Mouse (Mus musculus): ENCODE results near the gene Gpr137.
"Not testable (repeated sequence)": the region's sequence is repeated elsewhere in the genome, so short reads cannot be mapped to it uniquely, and the experiment has no call there.

Gpr137 gene

GRCm38 (mm10) chr19:6942249-6942691, at the start of gene Gpr137:
Gene Gpr137, minus strand, starts transcription at chr19:6942480.
- DNase-seq: peak; percentile 96

GRCm38 (mm10) chr19:6991166-6991565, 48.9 kb upstream of the Gpr137 start:
- DNase-seq: not testable (repeated sequence)

- no peak for DNase-seq
These were observed 48.4 kb upstream of the Gpr137 start for GRCm38 (mm10) chr19:6990712-6991111.

GRCm38 (mm10) chr19:6989251-6989650, 47.0 kb upstream of the Gpr137 start:
- no peak for DNase-seq

- DNase-seq: no peak
These were observed 45.6 kb upstream of the Gpr137 start for GRCm38 (mm10) chr19:6987904-6988285.

- peak; percentile 82 for DNase-seq
These were observed 45.0 kb upstream of the Gpr137 start, which contains the start of gene Vegfb for GRCm38 (mm10) chr19:6987061-6987903. Gene Vegfb, minus strand, starts transcription at chr19:6987651.

GRCm38 (mm10) chr19:6985951-6986708, 43.9 kb upstream of the Gpr137 start:
- DNase-seq: no peak

GRCm38 (mm10) chr19:6985300-6985699, 43.0 kb upstream of the Gpr137 start:
- DNase-seq: no peak

GRCm38 (mm10) chr19:6983621-6984020, 41.3 kb upstream of the Gpr137 start:
- no peak for DNase-seq

GRCm38 (mm10) chr19:6981465-6981864, 39.2 kb upstream of the Gpr137 start:
- no peak for DNase-seq

GRCm38 (mm10) chr19:6980381-6981093, 38.3 kb upstream of the Gpr137 start, which contains the start of gene Fkbp2:
Gene Fkbp2, minus strand, starts transcription at chr19:6980501.
- DNase-seq: peak; percentile 99

- DNase-seq: peak; percentile 99
These were observed 37.5 kb upstream of the Gpr137 start for GRCm38 (mm10) chr19:6979486-6980380.

- no peak for DNase-seq
These were observed 36.8 kb upstream of the Gpr137 start for GRCm38 (mm10) chr19:6979001-6979479.

GRCm38 (mm10) chr19:6978639-6978974, 36.3 kb upstream of the Gpr137 start:
- DNase-seq: no peak

GRCm38 (mm10) chr19:6977759-6978638, 35.7 kb upstream of the Gpr137 start:
- no peak for DNase-seq

- peak; percentile 65 for DNase-seq
These were observed 33.5 kb upstream of the Gpr137 start, which contains the start of gene Plcb3 for GRCm38 (mm10) chr19:6975537-6976521. Gene Plcb3, minus strand, starts transcription at chr19:6976470.

- DNase-seq: peak; percentile 76
These were observed 32.2 kb upstream of the Gpr137 start, which contains the start of gene Ppp1r14b for GRCm38 (mm10) chr19:6974211-6975205. Gene Ppp1r14b, plus strand, starts transcription at chr19:6974968.

- no peak for DNase-seq
These were observed 31.4 kb upstream of the Gpr137 start for GRCm38 (mm10) chr19:6973581-6974190.

All from kidney, adult 18-20 months (tissue).